Mouse (Mus musculus) Patski (cell line): ENCODE results near the gene Gng4. TPM values are rescaled to one million over a fixed set of nuclear protein-coding genes. Genes with fewer than 3 reads are reported as not detected.
"Not testable (repeated sequence)": the region's sequence is repeated elsewhere in the genome, so short reads cannot be mapped to it uniquely, and the experiment has no call there.

Experiments used
- ATAC-seq: fragments of 100-300 bp; one replicate; pipeline ENCODE4 v1.8.0; 2021
- CTCF ChIA-PET: fragments of 350-600 bp; sonication (Branson Sonifier 250); formaldehyde crosslinking; loops from one replicate; lab custom pipeline; 2022; ENCODE audit warnings: inconsistent platforms; lab: Charles Lee
- POLR2A ChIA-PET: fragments of 350-600 bp; sonication (Branson Sonifier 250); formaldehyde crosslinking; loops from one replicate; lab custom pipeline; 2022; ENCODE audit warnings: antibody characterized with exemption, inconsistent platforms; lab: Charles Lee
- DNase-seq: peaks from one replicate; pipeline ENCODE4 v3.0.0-alpha.2; 2011; ENCODE audit warnings: low read depth, low spot score
- H3K27me3 ChIP-seq: fragments of 371-371 bp; one replicate; pipeline ENCODE4 v1.5.1; 2021
- CTCF ChIP-seq: fragments of 100-300 bp; IDR thresholded peaks from one replicate; pipeline ENCODE4 v1.5.1; 2021
- in situ Hi-C: fragments of 300-500 bp; cut with MboI; formaldehyde crosslinking; loops from 3 replicates; pipeline ENCODE4 v1.11.1; 2018; ENCODE audit warnings: low pct_unique_long_range_greater_than_20kb, mixed read lengths
- polyA plus RNA-seq: library from polyadenylated mRNA; unstranded; gene quantifications from one replicate; pipeline ENCODE4 v1.2.3, GENCODE M21; 2021

Gene Gng4
- polyA plus RNA-seq, 1 experiment from 2014 or later, result not detected

- POLR2A ChIA-PET, result no interaction called here
- peak; percentile 9 for ATAC-seq
- no peak for DNase-seq
- TF ChIP-seq CTCF, result no peak
- in situ Hi-C loops, result no loop called here
- CTCF ChIA-PET, result no interaction called here
- H3K27me3 ChIP-seq, result peaks cover 17% of the 10 kb centered on the region
Measured at GRCm38 (mm10) chr13:13784420-13784936, 619 bp downstream of the Gng4 start.

- CTCF ChIA-PET, result no interaction called here
- ATAC-seq (no peak), DNase-seq (no peak)
- POLR2A ChIA-PET, result no interaction called here
- TF ChIP-seq CTCF, result no peak
- in situ Hi-C loops, result no loop called here
- H3K27me3 ChIP-seq, result peaks cover 17% of the 10 kb centered on the region
Measured at GRCm38 (mm10) chr13:13784981-13785783, 1.3 kb downstream of the Gng4 start.

DNA sequence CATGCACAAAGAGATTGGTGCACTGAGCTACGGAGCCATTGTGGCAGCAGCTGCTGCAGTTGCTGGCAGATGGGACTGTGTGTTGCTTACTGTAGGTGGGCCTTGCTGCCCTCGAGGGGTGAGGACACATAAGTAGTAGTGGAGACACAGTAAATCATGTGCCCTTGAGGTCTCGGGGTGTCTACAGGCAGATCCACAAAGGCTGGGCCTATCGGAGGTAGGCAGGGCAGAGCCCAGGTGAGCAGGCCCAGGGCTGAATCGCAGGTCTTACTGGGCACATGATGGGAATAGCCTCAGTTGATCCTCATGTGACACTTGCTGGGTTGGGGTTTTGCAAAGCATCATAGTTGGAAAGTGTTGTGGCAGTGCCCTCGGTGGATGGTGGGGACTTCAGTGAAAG, 3.1 kb downstream of the Gng4 start:
- TF ChIP-seq CTCF, result no peak
- DNase-seq (no peak), ATAC-seq (no peak)
- in situ Hi-C loops, result no loop called here
- CTCF ChIA-PET, result no interaction called here
- POLR2A ChIA-PET, result interaction anchor here (0.6 kb wide), 1 partner anchor 21 kb away, joined by 3 read pairs; no protein-coding TSS in a partner anchor
- peaks cover 17% of the 10 kb centered on the region for H3K27me3 ChIP-seq

DNA sequence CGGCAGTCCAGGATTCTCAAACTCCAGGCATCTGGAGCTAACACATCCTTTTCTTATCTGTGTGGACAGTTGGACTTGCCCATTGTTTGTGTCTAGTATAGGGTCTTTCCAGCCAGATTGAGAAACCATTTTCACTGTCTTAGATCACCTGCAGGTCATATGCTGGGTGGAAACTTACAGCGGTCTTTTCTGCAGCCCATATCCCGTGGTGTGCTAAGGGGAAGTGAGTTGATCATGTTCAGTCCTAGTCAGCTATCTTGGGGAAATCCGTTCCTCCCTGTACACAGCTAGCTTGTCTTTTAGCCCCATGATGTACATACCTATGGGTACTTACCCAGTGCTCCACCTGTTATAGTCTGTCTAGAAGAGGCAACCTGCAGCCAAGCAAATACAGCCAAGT, 4.2 kb downstream of the Gng4 start:
- in situ Hi-C loops, result no loop called here
- CTCF ChIA-PET, result no interaction called here
- POLR2A ChIA-PET, result no interaction called here
- ATAC-seq, result no peak
- no peak for TF ChIP-seq CTCF
- DNase-seq, result no peak
- H3K27me3 ChIP-seq, result peaks cover 17% of the 10 kb centered on the region

DNA sequence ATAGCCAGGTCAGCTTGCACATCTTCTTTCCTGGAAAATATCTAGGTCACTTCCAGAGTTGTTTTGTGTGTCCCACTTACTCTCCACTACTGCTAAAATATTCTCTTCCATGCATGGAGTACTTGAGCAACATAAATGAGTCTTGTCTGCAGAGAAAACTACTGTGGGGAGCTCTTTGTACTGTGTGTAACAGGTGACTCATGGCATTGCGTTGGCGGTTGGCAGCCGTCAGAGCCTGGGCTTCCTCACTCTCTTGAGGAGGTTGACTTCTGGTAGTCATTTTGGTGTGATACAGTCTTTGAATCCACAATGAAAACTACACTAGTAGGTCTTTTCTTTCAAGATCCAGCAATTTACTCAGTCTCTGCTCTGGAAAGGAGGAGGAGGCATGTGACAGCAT, 8.1 kb downstream of the Gng4 start:
- in situ Hi-C loops, result no loop called here
- CTCF ChIA-PET, result no interaction called here
- no peaks in the 10 kb centered on the region for H3K27me3 ChIP-seq
- POLR2A ChIA-PET, result interaction anchor here (1.7 kb wide), 1 partner anchor 39 kb away, joined by 3 read pairs; no protein-coding TSS in a partner anchor
- TF ChIP-seq CTCF, result no peak
- ATAC-seq, result peak; percentile 27
- no peak for DNase-seq

DNA sequence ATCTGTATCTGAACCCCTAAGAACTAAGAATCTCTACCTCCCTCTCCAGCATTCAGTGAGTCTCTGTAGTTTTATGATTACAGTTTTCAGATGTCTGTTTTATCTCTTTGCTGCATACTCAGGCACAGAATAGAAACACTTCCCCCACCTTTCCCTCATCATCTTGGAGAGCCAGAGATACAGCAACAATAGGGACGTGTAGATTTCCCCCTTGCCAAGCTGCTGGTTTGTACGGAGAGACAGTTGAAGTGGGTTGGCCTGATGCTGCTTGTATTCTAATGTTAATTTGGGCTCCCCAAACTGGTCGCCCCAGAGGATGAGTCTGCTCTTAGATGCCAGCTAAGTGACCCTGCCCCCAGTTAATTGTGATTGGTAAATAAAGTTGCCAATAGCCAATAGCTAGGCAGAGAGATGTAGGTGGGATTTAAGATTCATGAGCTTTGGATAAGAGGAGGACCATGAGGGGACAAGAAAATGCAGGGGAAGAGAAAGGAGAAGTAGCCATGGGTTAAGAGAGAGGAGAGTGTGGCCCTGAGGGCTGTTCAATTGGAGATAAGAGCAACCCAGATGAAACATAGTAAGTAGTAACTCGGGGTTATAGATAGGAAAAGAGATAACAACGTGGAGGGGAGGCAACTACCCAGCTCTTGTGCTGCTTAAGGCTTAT, 11.4 kb downstream of the Gng4 start:
- TF ChIP-seq CTCF, result no peak
- H3K27me3 ChIP-seq, result no peaks in the 10 kb centered on the region
- in situ Hi-C loops, result no loop called here
- ChIA-PET POLR2A (no interaction called here), CTCF (interaction anchor here (0.8 to 1.2 kb wide), 3 partner anchors 18 to 92 kb away, joined by 3 to 4 read pairs (median 3); no protein-coding TSS in a partner anchor)
- DNase-seq (no peak), ATAC-seq (no peak)

DNA sequence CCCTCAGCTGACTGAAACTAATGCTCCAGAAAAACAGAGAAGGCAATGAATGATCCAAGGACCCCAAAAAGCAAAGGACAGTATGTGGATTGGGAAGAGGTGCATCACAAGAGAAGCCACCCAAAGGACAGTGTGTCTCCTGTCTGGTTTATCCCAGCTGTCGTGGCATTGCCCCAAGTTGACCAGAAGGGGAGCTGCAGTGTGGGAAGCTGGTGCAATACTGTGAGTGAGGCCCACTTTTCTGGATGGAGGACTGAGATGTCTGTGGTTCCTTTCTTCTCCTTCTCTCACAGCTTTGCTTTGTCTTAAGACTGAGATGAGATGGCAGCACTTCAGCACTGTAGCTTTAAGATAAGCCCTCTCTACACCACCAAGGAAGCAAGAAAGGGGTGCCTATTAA, 12.2 kb downstream of the Gng4 start:
- in situ Hi-C loops, result no loop called here
- ChIA-PET CTCF (interaction anchor here (0.8 to 1.2 kb wide), 3 partner anchors 18 to 93 kb away, joined by 3 to 4 read pairs (median 3); no protein-coding TSS in a partner anchor), POLR2A (no interaction called here)
- ATAC-seq (no peak), DNase-seq (no peak)
- TF ChIP-seq CTCF, result no peak
- H3K27me3 ChIP-seq, result no peaks in the 10 kb centered on the region

- CTCF ChIA-PET, DNase-seq, H3K27me3 ChIP-seq, in situ Hi-C loops, POLR2A ChIA-PET, ATAC-seq: not testable (repeated sequence)
Measured at GRCm38 (mm10) chr13:13797816-13798215, 14.0 kb downstream of the Gng4 start.

DNA sequence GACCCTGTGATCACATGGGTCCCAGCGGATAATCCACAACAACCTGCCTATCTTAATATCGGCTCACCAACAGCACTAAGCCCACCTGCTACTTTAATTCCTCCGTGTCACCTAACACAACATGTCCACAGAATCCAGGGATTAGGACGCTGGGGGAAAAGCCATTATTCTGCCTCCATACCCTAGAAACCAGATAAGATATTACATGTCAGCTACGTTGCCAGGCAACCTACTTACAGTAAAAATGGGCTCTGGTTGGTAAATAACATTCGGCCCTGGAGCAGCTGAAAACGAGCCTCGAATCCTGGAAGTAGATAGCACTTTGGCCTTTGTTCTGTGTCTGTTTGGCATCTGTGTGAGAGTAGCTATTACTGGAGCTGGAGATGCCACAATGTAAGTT, 14.9 kb downstream of the Gng4 start:
- ATAC-seq (no peak), DNase-seq (no peak)
- CTCF ChIA-PET, result no interaction called here
- TF ChIP-seq CTCF, result no peak
- peaks cover 3% of the 10 kb centered on the region for H3K27me3 ChIP-seq
- POLR2A ChIA-PET, result no interaction called here
- in situ Hi-C loops, result no loop called here

DNA sequence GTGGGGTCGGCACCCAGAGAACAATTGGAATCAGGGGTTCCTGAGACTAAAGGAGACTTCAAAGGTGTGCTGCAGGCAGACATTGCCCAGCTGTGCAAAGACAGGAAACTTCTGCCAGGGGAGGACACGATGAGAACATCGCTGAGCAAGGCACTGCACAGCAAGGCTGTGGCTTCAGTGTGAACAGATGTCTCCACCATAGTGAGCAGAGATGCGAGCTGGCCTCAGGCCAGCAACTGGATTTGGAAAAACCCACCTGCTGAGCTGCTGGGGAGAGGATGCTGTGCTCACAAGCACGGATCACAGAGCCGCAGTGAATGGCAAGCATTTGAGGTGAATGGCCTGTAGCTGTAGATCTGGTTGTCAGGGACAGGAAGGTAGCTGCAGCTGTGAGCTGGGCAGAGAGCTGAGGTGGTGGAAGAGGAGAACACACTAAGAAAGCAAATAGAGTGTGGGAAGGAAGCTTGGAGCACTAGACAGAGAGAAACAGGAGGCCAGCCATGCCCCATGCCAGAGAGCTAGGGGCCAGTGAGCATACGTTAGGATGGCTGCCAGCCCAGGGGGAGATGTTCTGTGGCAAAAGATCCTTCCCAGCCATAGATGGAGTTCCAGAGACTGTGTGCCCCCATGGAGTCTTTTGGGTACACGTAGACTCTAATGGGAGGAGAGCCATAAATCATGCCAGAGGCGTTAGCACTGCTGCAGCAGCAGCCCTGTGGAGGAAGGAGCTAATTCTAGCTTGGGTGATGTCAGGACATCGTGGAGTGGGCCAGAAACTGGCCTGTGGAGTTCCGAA, 24.7 kb downstream of the Gng4 start:
- DNase-seq, result no peak
- no peak for ATAC-seq
- H3K27me3 ChIP-seq, result no peaks in the 10 kb centered on the region
- in situ Hi-C loops, result no loop called here
- no peak for TF ChIP-seq CTCF
- ChIA-PET CTCF (interaction anchor here (1.1 to 2.2 kb wide), 2 partner anchors 14 to 25 kb away, joined by 3 to 5 read pairs; no protein-coding TSS in a partner anchor), POLR2A (no interaction called here)
